Mouse (Mus musculus): ENCODE data around the gene Pelp1. TPM values are rescaled to one million over a fixed set of nuclear protein-coding genes. Genes with fewer than 3 reads are reported as not detected.

The Pelp1 gene
- 10 to 100 TPM; 48.1 to 48.6 TPM for total RNA-seq (2021)

GRCm38 (mm10) chr11:70409594-70410296 lies at the start of gene Pelp1:
Gene Pelp1 (minus strand): TSS chr11:70410031.
- peak; percentile 93 to 95 for DNase-seq (ENCODE audit: extremely low spot score in 1 of 2, low spot score in 2 of 2)
- intact Hi-C loops (cut with DNase I) = loop anchor here (10.0 kb wide), 1 partner anchor 345 kb away; no protein-coding TSS in a partner anchor

- intact Hi-C loops (cut with DNase I) = no loop called here
- DNase-seq (ENCODE audit: extremely low spot score in 1 of 2, low spot score in 2 of 2) = no peak
Measured at GRCm38 (mm10) chr11:70458688-70459600, 49.1 kb upstream of the Pelp1 start, which contains the start of gene Zmynd15. Gene Zmynd15 (plus strand): TSS chr11:70459433.

GRCm38 (mm10) chr11:70453261-70454044 lies 43.6 kb upstream of the Pelp1 start:
- DNase-seq (ENCODE audit: extremely low spot score in 1 of 2, low spot score in 2 of 2) = no peak
- intact Hi-C loops (cut with DNase I) = loop anchor here (2.0 kb wide), 1 partner anchor 49 kb away; no protein-coding TSS in a partner anchor

- intact Hi-C loops (cut with DNase I) = loop anchor here (2.0 kb wide), 1 partner anchor 51 kb away; no protein-coding TSS in a partner anchor
Measured at GRCm38 (mm10) chr11:70451797-70452498, 42.1 kb upstream of the Pelp1 start, which contains the start of gene Med11. Gene Med11 (plus strand): TSS chr11:70451919.

GRCm38 (mm10) chr11:70450926-70451325 lies 41.1 kb upstream of the Pelp1 start:
- no peak for DNase-seq (ENCODE audit: extremely low spot score in 1 of 2, low spot score in 2 of 2)
- intact Hi-C loops (cut with DNase I) = no loop called here

More at GRCm38 (mm10) chr11:70451797-70452498, 42.1 kb upstream of the Pelp1 start, which contains the start of gene Med11:
- DNase-seq (ENCODE audit: extremely low spot score in 1 of 2, low spot score in 2 of 2) = peak; percentile 92 to 98

- DNase-seq (ENCODE audit: extremely low spot score in 1 of 2, low spot score in 2 of 2) = no peak
- intact Hi-C loops (cut with DNase I) = loop anchor here (10.0 kb wide), 1 partner anchor 167 kb away; the partner anchor contains the start of genes 4930544D05Rik and Chrne
Measured at GRCm38 (mm10) chr11:70447373-70447772, 37.5 kb upstream of the Pelp1 start.

DNA sequence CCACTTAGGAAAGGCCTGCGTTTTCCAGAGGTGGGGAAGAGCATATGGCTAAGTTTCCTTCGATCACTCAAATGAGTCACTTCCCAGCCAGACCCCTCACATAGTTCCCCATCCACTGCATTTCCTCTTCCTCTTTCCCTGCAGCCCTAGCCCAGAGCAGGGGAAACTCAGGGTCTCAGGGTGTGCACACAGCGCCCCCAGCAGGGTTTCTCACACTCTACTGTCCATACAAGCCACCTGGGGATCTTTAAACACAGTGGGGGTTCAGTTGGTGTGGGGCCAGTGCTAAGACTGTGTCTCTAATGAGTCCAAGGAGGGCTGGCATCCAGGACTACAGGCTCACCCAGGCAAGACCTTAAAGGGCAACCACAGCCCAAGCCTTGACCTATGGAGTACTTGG lies 36.9 kb upstream of the Pelp1 start:
- intact Hi-C loops (cut with DNase I) = loop anchor here (10.0 kb wide), 1 partner anchor 168 kb away; the partner anchor contains the start of genes 4930544D05Rik and Chrne
- no peak for DNase-seq (ENCODE audit: extremely low spot score in 1 of 2, low spot score in 2 of 2)

GRCm38 (mm10) chr11:70444667-70445066 lies 34.8 kb upstream of the Pelp1 start:
- DNase-seq (ENCODE audit: extremely low spot score in 1 of 2, low spot score in 2 of 2) = no peak
- intact Hi-C loops (cut with DNase I) = loop anchor here (10.0 kb wide), 1 partner anchor 170 kb away; the partner anchor contains the start of genes 4930544D05Rik and Chrne

DNA sequence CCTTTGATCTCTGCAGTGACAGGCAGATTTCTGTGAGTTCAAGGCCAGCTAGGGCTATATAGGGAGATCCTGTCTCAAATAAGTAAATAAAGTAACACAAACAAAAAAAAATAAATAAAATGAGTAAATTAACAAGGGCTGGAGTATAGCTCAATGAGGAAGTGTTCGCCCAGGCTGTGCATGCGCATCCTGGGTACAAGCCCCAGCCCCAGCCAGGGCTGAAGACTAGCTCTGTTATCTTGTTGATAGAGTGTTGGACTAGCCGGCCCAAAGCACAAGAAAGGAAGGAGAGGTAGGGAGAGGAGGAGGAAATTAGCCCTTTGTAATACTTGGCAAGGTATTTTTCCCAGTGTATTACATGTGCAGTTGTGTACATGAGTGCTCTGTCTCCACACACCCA lies 34.1 kb upstream of the Pelp1 start:
- no peak for DNase-seq (ENCODE audit: extremely low spot score in 1 of 2, low spot score in 2 of 2)
- intact Hi-C loops (cut with DNase I) = loop anchor here (10.0 kb wide), 1 partner anchor 171 kb away; the partner anchor contains the start of genes 4930544D05Rik and Chrne

- intact Hi-C loops (cut with DNase I) = loop anchor here (10.0 kb wide), 1 partner anchor 173 kb away; the partner anchor contains the start of genes 4930544D05Rik and Chrne
- DNase-seq (ENCODE audit: extremely low spot score in 1 of 2, low spot score in 2 of 2) = no peak
Measured at GRCm38 (mm10) chr11:70441882-70442281, 32.1 kb upstream of the Pelp1 start.

DNA sequence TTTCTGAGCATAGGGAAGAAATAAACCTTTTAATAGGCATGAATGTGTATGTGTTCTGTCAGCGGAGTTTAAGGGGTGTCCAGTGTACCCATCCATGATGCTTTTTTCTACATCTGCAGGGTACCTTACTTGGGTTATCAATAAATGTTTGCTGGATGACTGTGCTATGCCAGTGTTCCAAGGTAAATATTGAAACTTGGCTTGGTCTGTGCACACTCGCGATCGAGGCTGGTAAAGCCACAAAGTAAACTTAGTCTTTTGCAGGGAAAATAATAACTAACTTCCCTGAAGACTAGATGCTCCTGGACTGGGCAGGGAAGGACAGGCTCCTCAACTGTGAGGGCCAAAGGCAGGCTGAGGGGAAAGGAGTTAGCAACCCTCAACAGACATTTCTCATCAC lies 30.8 kb upstream of the Pelp1 start:
- intact Hi-C loops (cut with DNase I) = loop anchor here (10.0 kb wide), 1 partner anchor 174 kb away; the partner anchor contains the start of genes 4930544D05Rik and Chrne
- DNase-seq (ENCODE audit: extremely low spot score in 1 of 2, low spot score in 2 of 2) = no peak

DNA sequence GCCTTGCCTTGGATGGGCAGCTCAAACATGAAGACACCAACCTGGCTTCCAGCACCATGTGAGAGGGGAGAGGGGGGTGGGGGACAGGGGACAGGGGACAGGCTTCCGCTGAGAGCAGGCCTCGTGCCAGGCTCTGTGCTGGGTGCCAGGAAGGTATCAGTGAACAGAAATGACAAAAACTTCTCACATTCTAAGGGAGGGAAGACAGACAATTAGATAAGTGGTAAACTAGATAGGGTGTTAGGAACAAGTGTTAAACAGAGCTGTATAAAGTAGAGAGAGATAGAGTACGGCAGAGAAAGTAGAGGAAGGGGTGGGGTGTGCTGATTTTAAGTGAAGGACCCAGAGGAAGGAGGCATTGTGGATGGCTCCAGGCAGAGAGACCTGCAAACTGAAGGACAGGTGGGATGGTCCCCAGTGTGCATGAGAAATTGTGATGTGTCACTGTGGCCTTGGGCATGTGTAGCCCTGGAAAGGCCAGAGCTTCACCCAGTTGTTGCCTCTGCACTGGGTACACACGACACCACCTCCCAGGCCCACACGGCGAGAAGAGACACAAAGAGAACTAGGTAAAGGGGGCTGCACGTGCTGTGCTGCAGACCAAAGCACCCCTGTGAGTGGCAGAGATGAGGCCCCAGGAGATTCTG lies 29.0 kb upstream of the Pelp1 start:
- intact Hi-C loops (cut with DNase I) = no loop called here
- DNase-seq (ENCODE audit: extremely low spot score in 1 of 2, low spot score in 2 of 2) = peak in 1 of 2 experiments; percentile 21

DNA sequence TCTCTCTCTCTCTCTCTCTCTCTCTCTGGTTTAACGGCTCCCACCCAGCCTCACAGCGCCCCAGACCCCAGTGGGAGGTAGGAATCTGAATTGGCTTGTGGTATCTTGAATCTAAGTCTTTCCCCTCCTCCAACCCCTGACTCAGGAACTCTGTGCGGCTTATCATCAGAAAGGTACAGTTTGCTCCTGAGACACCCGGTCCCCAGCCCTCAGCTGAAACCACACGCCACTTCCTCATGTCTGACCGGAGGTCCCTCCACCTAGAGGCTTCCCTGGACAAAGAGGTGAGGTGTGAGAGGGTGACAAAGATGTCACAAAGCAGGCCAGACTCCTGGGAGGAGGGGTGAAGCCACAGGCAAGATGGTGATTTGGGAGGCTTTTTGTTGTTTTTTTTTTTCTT lies 27.6 kb upstream of the Pelp1 start:
- intact Hi-C loops (cut with DNase I) = no loop called here
- no peak for DNase-seq (ENCODE audit: extremely low spot score in 1 of 2, low spot score in 2 of 2)

- intact Hi-C loops (cut with DNase I) = no loop called here
- no peak for DNase-seq (ENCODE audit: extremely low spot score in 1 of 2, low spot score in 2 of 2)
Measured at GRCm38 (mm10) chr11:70435476-70435875, 25.6 kb upstream of the Pelp1 start.

DNA sequence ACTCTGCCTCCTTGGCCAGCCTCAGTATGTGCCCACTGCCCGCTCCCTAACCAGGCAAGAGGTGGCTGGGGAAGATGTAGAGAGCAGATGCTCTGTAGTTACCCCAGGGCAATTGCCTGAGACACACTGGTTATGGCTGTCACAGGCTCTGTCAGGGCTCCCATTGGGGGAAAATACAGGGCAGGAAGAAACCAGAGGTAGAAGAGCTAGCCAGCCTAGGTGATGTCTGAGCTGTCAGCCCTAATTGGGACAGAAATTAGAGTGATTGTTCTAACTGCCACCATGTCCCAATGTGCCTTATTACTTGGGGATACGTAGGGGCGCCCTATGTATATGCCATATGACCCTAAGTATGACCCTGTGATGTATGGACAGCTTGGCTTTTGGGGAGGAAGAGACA lies 24.1 kb upstream of the Pelp1 start:
- intact Hi-C loops (cut with DNase I) = loop anchor here (5.0 kb wide), 2 partner anchors 73 to 323 kb away; partner anchors contain the start of gene Tm4sf5

DNA sequence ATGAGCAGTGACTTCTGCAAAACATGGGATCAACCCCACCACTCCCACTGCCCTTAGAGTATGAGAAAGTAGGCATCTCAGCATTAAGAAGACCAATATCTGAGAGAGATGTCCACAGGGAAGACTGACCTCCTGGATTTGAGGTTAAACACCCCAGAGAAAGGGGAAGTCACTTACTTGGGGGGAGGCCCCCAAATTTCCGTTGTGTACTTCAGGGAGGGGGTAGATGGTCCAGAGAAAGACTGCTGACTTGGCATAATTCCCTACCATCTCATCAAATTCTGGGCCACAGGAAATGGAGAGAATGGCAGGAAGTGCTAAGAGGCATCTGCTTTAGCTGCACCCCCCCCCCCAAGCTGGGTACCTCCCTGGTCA lies 23.7 kb upstream of the Pelp1 start:
- intact Hi-C loops (cut with DNase I) = loop anchor here (5.0 kb wide), 2 partner anchors 74 to 324 kb away; partner anchors contain the start of gene Tm4sf5
- DNase-seq (ENCODE audit: extremely low spot score in 1 of 2, low spot score in 2 of 2) = no peak

More for the DNA sequence above, 24.1 kb upstream of the Pelp1 start:
- DNase-seq (ENCODE audit: extremely low spot score in 1 of 2, low spot score in 2 of 2) = no peak
